9 mouse cellular contexts compared by ENCODE assay signal in the genomic region with DNA sequence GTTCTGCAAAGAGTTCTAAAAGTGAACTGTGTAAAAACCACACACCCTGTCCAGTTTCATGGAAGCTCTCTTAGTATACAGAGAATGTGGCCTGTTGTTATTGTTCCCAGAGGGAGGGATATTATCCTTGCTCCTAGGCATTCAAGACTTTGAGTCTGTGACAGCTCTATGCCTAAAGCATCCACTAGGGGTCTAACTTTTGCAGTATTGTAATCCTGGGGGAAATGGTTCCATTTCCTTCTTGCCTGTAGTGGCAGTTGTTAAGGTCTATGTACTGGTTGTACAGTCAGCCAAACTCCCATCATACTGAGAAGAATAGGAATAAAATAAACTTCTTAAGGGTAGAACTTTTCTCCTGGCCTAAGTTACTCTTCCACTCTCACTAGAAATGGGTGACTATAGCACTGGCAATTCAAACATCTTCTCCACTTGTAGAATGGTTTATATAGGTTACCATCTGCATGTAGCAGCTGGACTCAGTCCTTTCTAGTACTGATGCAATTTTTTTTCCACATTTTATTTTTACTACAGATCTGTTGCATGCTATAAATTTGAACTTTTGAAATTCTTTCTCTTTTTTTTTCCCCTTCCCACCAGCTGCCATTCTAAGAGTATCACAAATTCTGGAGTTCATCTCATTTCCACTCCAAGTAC. TPM values are rescaled to one million over a fixed set of nuclear protein-coding genes. Genes with fewer than 3 reads are reported as not detected.
DNase-seq lines count a peak whose midpoint lies in the region; ATAC-seq lines count a peak whose summit lies in the region.
"Had no signal": no experiment of that assay in that cellular context is flagged by ENCODE, and none has a peak within 500 bp of the region (broad histone marks: within the 10 kb centered on the region; RNA-seq: fewer than 3 reads in every experiment).

No protein-coding gene starts in this region.

- H3K27me3 ChIP-seq in intestine, embryonic 16.5 days (replicated peaks; ENCODE audit: control insufficient read depth, insufficient read depth, low read length), result no peaks in the 10 kb centered on the region
- H3K27me3 ChIP-seq: liver, embryonic 15.5 days had no signal

- H3K36me3 ChIP-seq in intestine, embryonic 16.5 days (ENCODE audit: control insufficient read depth, insufficient read depth, low read length), result no peaks in the 10 kb centered on the region
- H3K36me3 ChIP-seq: liver, embryonic 15.5 days had no signal

- H3K4me2 ChIP-seq in intestine, embryonic 16.5 days (ENCODE audit: low read depth, low read length), result no peak overlapping the region
- H3K4me2 ChIP-seq: liver, embryonic 15.5 days had no signal

- ATAC-seq in intestine, embryonic 16.5 days, result peak; percentile 40; the same call in 1 of the 2 replicates
- no peak for ATAC-seq in erythroid progenitor cell, adult 5-6 weeks (replicated peaks; ENCODE audit: low FRiP score, poor library complexity, severe bottlenecking)

- no peak overlapping the region for H3K4me3 ChIP-seq in intestine, embryonic 16.5 days (ENCODE audit: low read length)
- H3K4me3 ChIP-seq: liver, embryonic 15.5 days had no signal

- DNase-seq in kidney, adult 8-10 months, result peak; percentile 22 to 24
- DNase-seq in kidney, postnatal 4 days, result no peak
- DNase-seq in ES-CJ7 (ENCODE audit: low read depth, low spot score), result peak; percentile 80
- DNase-seq in brain, adult 2 months (ENCODE audit: low read depth, low spot score), result peak; percentile 73
- DNase-seq in neural tube, embryonic 10.5 days (ENCODE audit: extremely low spot score, low spot score), result no peak
- DNase-seq in frontal cortex, postnatal 36 days (ENCODE audit: low spot score in 2 of 2), result no peak

- no peak overlapping the region for H3K27ac ChIP-seq in intestine, embryonic 16.5 days (ENCODE audit: low read length)
- H3K27ac ChIP-seq: liver, embryonic 15.5 days had no signal

- no peaks in the 10 kb centered on the region for H3K9me3 ChIP-seq in intestine, embryonic 16.5 days (ENCODE audit: control insufficient read depth, low read length)
- H3K9me3 ChIP-seq: liver, embryonic 15.5 days had no signal

- H3K4me1 ChIP-seq in intestine, embryonic 16.5 days (ENCODE audit: control insufficient read depth, insufficient read depth, low read length), result no peaks in the 10 kb centered on the region
- H3K4me1 ChIP-seq: liver, embryonic 15.5 days had no signal

- H3K9ac ChIP-seq in intestine, embryonic 16.5 days (ENCODE audit: low read depth, low read length), result no peak overlapping the region
- H3K9ac ChIP-seq: liver, embryonic 15.5 days had no signal

RNA-seq across cellular contexts. Expression of gene Dpt, which starts 51.4 kb away (rescaled TPM):
- polyA plus RNA-seq in intestine, embryonic 16.5 days (2015; fragmentation: Nextera tagmentation; extraction: Ambion mirVana), result 16.0 and 17.0 TPM in 2 replicates
- total RNA-seq in erythroid progenitor cell, adult 5-6 weeks (2015; ENCODE audit: low replicate concordance), result not detected in 2 replicates
- total RNA-seq in erythroid progenitor cell, adult 5-6 weeks (2017; ENCODE audit: low replicate concordance), result not detected in 2 replicates

Comparison
In these comparisons a context has a peak if more than half of its experiments do, and no peak if none do; other contexts are left out.
1. DNase-seq: peak in kidney, adult 8-10 months (2 of 2), ES-CJ7 (single experiment) and brain, adult 2 months (single experiment); none in kidney, postnatal 4 days (0 of 2), neural tube, embryonic 10.5 days (single experiment) and frontal cortex, postnatal 36 days (0 of 2).